Mouse (Mus musculus) midbrain, embryonic 10.5 days (tissue): ENCODE data around the gene Flt3l. TPM values are rescaled to one million over a fixed set of nuclear protein-coding genes. Genes with fewer than 3 reads are reported as not detected.
"Not testable (repeated sequence)": the region's sequence is repeated elsewhere in the genome, so short reads cannot be mapped to it uniquely, and the experiment has no call there.

Experiments used
- DNase-seq: peaks from one replicate; pipeline ENCODE4 v3.0.0-alpha.2; 2017; ENCODE audit warnings: low spot score
- H3K27ac ChIP-seq: fragments of 300-500 bp; sonication (generic); replicated peaks from 2 replicates; pipeline ENCODE4 v1.5.1; 2016; ENCODE audit warnings: mild to moderate bottlenecking
- H3K27me3 ChIP-seq: fragments of 300-500 bp; sonication (generic); 2 replicates; pipeline ENCODE4 v1.6.1; 2016; ENCODE audit warnings: low read depth, mild to moderate bottlenecking; ENCODE audit not compliant: poor library complexity, severe bottlenecking
- H3K36me3 ChIP-seq: fragments of 300-500 bp; sonication (generic); 2 replicates; pipeline ENCODE4 v1.6.1; 2016; ENCODE audit warnings: mild to moderate bottlenecking, moderate library complexity
- H3K4me1 ChIP-seq: fragments of 300-500 bp; sonication (generic); 2 replicates; pipeline ENCODE4 v1.6.1; 2016
- H3K4me3 ChIP-seq: fragments of 300-500 bp; sonication (generic); 2 replicates; pipeline ENCODE4 v1.5.1; 2016; ENCODE audit warnings: mild to moderate bottlenecking, moderate library complexity
- H3K9me3 ChIP-seq: fragments of 300-500 bp; sonication (generic); replicated peaks from 2 replicates; pipeline ENCODE4 v1.6.1; 2016; ENCODE audit warnings: mild to moderate bottlenecking
- WGBS: fragments of 180-500 bp; shearing (Covaris S2); methylation state at CpG from one replicate; pipeline ENCODE4 v1.1.7; 2016; 5-methylcytosine and 5-hydroxymethylcytosine counted together
- polyA plus RNA-seq: library from polyadenylated mRNA; unstranded; fragments of >200 nt; fragmentation: Nextera tagmentation; extraction: Ambion mirVana; gene quantifications from 2 replicates; pipeline ENCODE4 v1.2.1, GENCODE M21; 2016

Gene Flt3l
- polyA plus RNA-seq, 1 experiment from 2014 or later = 1.1 TPM

DNA sequence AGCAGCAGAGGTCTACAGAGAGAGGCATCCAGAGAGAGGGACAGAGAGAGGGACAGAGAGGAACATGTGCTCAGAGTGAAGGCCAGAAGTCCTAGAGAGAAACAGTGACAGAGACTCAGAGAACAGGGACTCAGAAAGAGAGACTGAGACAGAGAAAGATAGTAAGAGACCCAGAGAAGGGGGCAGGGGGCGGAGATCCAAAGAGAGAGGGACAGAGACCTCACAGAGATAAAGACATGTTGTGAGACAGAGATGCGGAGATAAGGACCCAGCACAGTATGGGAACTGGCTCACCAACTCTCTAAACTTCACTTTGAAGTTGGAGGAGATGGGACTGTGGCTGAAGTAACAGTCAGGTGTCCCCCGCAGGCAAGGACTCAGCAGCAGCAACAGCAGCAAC lies 862 bp downstream of the Flt3l start:
- no peaks in the 10 kb centered on the region for H3K36me3 ChIP-seq
- 85% methylated on average over 3 of the region's 3 CpGs for WGBS
- no peaks in the 10 kb centered on the region for H3K9me3 ChIP-seq
- peak overlapping the region; percentile 74 for H3K27ac ChIP-seq
- H3K27me3 ChIP-seq = peaks cover 35% of the 10 kb centered on the region
- H3K4me3 ChIP-seq = peak overlapping the region; percentile 66
- peaks cover 23% of the 10 kb centered on the region for H3K4me1 ChIP-seq
- no peak for DNase-seq

DNA sequence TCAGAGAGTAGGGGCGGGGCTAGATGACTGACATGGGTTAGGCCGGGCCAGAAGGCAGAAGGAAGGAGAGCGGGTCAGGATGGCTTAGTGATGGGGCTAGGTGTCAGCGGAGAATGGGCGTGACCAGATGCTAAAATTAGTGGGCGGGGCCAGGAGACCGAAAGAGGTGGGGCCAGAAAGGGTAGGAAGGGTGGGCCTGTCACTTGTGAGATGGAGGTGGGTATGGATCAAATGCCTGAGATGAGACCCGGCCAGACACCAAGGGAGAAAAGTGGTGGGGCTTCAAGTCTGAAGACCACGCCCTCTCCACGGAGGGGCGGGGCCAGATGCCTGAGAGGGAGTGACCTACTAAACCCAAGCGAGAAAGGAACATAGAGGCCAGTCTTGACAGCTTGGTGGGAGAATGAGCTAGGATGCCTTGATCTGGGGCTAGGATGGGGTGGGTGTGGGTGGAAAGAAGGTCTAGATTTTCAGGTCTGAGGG lies 1.6 kb downstream of the Flt3l start:
- Histone ChIP-seq H3K27ac (no peak overlapping the region), H3K9me3 (no peaks in the 10 kb centered on the region), H3K36me3 (no peaks in the 10 kb centered on the region), H3K4me3 (peak overlapping the region; percentile 66; the same call in 1 of the 2 replicates), H3K4me1 (peaks cover 29% of the 10 kb centered on the region), H3K27me3 (peaks cover 35% of the 10 kb centered on the region)
- 6% methylated on average over 12 of the region's 12 CpGs for WGBS
- no peak for DNase-seq

DNA sequence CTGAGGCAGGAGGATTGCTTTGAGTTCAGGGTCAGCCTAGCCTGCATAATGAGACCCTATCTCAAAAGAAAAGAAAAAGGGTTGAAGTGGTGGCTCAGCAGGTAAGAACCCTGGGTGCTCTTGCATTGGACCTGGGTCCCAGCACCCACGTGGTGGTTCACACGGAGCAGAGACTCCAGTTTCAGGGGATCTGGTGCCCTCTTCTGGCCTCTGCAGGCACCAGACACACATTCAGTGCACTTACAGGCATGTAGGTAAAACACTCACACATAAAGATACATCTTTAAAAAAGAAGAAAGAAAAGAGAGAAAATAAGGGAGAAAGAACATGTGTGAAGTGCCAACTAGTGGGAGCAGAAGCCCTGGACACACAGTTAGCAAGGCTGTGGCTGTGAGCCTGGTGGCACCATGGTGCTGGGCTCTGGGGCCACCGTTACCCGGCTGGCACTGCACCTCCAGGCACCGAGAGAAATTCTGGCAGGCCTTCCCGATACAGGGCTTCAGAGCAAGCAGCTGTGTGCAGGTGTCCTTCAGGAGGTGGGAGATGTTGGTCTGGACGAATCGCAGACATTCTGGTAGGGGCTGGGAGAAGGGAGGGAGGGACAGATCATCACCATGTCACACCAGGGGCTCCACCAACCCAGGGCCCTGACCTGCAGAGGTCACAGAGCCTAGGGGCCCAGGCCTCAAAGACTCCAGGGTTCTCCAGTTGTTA lies 2.6 kb downstream of the Flt3l start:
- Histone ChIP-seq H3K4me3 (no peak overlapping the region; the same call in 1 of the 2 replicates), H3K4me1 (peaks cover 33% of the 10 kb centered on the region), H3K9me3 (no peaks in the 10 kb centered on the region), H3K27ac (no peak overlapping the region), H3K36me3 (no peaks in the 10 kb centered on the region), H3K27me3 (peaks cover 35% of the 10 kb centered on the region)
- no peak for DNase-seq
- WGBS = 79% methylated on average over 8 of the region's 8 CpGs

- Histone ChIP-seq H3K4me1 (peaks cover 42% of the 10 kb centered on the region), H3K27ac (peak overlapping the region; percentile 50; the same call in 1 of the 2 replicates), H3K27me3 (peaks cover 23% of the 10 kb centered on the region), H3K4me3 (no peak overlapping the region), H3K36me3 (peaks cover 11% of the 10 kb centered on the region), H3K9me3 (no peaks in the 10 kb centered on the region)
- DNase-seq = no peak
- WGBS = 76% methylated on average over 11 of the region's 11 CpGs
Observed at GRCm38 (mm10) chr7:45131850-45132249, 4.4 kb downstream of the Flt3l start.

GRCm38 (mm10) chr7:45129776-45130512 lies 6.3 kb downstream of the Flt3l start:
- H3K4me1 ChIP-seq = peaks cover 52% of the 10 kb centered on the region

DNA sequence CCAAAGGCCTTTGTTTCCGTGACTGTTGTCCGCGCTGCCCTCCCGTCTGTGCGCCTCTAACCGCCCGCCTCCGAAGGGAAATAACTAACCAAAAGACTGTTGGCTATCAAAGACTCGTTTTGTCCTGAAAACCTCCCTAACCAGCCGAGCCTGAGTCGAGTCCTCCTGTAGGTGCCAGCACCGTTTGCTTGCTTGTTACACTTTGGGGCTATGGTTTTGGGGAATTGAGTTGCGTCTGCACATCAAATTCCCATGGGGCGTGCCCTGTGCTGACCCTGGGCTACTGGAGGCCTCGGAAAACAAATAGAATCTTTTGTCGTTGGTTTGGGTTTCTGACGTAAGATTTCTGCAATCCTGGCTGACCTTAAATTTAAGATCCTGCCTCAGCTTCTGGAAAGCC lies 6.9 kb downstream of the Flt3l start:
- WGBS = under 1% methylated on average over 17 of the region's 17 CpGs
- Histone ChIP-seq H3K36me3 (peaks cover 35% of the 10 kb centered on the region), H3K27me3 (peaks cover under 1% of the 10 kb centered on the region; the same call in 1 of the 2 replicates), H3K27ac (peak overlapping the region; percentile 100), H3K9me3 (no peaks in the 10 kb centered on the region), H3K4me3 (peak overlapping the region; percentile 95), H3K4me1 (peaks cover 53% of the 10 kb centered on the region)
- DNase-seq = no peak

More at GRCm38 (mm10) chr7:45129776-45130512, 6.3 kb downstream of the Flt3l start:
- H3K4me3 ChIP-seq = peak overlapping the region; percentile 95
- WGBS = 55% methylated on average over 15 of the region's 15 CpGs
- peaks cover 30% of the 10 kb centered on the region for H3K36me3 ChIP-seq
- H3K27me3 ChIP-seq = peaks cover 7% of the 10 kb centered on the region
- DNase-seq = no peak
- H3K9me3 ChIP-seq = no peaks in the 10 kb centered on the region
- peak overlapping the region; percentile 100 for H3K27ac ChIP-seq

DNA sequence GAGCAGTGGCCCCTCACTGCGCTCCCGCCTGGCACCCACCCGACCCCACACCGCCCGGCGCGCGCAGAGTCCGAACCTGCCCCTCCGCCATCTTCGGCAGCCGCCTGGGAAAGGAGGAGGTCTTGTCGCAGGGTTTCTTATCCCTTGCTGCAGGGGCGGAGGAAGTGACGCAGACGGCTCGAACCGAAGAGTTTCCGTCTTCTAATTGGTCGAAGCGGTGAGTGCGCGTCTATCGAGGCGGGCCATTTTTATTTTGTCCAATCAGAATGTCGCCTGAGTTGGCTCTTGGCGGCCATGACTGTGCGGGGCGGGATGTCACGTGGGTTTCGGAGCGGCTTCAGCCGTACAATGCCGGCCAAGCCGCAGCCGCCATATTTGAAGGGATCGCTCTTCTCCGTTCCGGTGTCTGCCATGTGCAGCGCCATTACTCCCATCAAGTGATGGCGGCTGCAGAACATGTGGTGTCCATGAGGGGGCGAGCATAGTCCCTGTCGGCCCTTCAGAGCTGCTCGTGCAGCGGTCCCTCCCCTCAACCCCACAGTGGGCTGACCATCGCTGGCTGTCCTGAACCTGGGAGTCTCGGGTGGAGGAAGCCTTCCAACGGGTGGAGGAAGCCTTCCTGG lies 7.5 kb downstream of the Flt3l start, which contains the start of gene Rpl13a:
Gene Rpl13a, minus strand, starts transcription at position 138 of the 623 bp plus-strand sequence.
- peak; percentile 99 for DNase-seq
- Histone ChIP-seq H3K4me1 (peaks cover 49% of the 10 kb centered on the region), H3K36me3 (peaks cover 35% of the 10 kb centered on the region), H3K27me3 (no peaks in the 10 kb centered on the region), H3K4me3 (peak within 1 kb of the TSS; percentile 95), H3K27ac (peak within 1 kb of the TSS; percentile 100), H3K9me3 (no peaks in the 10 kb centered on the region)
- under 1% methylated on average over 48 of the region's 48 CpGs for WGBS

- Histone ChIP-seq H3K4me1 (peaks cover 57% of the 10 kb centered on the region), H3K9me3 (no peaks in the 10 kb centered on the region), H3K27ac (peak overlapping the region; percentile 100), H3K27me3 (no peaks in the 10 kb centered on the region), H3K36me3 (peaks cover 43% of the 10 kb centered on the region), H3K4me3 (peak overlapping the region; percentile 95)
- WGBS = under 1% methylated on average over 6 of the region's 6 CpGs
- DNase-seq = no peak
Observed at GRCm38 (mm10) chr7:45127700-45128224, 8.5 kb downstream of the Flt3l start.

DNA sequence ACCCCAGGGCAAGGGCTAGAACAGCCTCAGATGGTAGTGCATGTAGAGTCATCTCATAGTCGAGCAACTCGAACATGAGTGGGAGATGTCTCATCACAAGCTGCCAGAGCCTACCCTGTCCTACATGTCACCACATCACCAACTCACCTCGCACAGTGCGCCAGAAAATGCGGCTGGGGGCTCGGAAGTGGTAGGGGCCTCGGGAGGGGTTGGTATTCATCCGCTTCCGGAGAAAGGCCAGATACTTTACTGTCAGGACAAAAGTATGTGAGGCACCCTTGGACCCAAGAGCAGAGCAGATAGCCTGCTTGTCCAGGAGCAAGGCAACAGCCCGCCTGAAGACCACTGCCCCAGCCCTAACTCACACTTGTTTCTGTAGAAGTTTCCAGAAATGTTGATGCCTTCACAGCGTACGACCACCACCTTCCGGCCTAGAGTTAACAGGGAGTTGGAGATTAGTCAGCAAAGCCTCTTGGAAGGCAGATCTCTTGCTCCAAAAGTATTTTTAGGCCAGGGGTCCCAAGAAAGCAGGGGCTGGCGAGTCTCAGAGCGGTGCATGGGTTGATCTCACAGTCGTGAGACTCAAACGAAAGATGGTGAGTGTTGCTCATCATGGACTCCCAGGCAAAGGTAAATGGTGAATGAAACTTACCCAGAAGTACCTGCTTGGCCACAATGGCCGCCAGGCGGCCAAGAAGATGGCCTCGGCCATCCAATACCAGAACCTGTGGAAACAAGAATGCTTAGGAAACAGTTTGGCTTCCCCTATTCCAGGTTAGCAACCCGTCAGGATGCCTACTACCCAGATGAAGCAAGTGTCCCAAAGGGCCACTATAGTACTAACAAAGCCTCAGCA lies 9.2 kb downstream of the Flt3l start:
- Histone ChIP-seq H3K9me3 (no peaks in the 10 kb centered on the region), H3K4me3 (peak overlapping the region; percentile 95), H3K36me3 (peaks cover 50% of the 10 kb centered on the region), H3K27me3 (no peaks in the 10 kb centered on the region), H3K4me1 (peaks cover 63% of the 10 kb centered on the region), H3K27ac (peak overlapping the region; percentile 100)
- WGBS = 53% methylated on average over 21 of the region's 21 CpGs
- no peak for DNase-seq

DNA sequence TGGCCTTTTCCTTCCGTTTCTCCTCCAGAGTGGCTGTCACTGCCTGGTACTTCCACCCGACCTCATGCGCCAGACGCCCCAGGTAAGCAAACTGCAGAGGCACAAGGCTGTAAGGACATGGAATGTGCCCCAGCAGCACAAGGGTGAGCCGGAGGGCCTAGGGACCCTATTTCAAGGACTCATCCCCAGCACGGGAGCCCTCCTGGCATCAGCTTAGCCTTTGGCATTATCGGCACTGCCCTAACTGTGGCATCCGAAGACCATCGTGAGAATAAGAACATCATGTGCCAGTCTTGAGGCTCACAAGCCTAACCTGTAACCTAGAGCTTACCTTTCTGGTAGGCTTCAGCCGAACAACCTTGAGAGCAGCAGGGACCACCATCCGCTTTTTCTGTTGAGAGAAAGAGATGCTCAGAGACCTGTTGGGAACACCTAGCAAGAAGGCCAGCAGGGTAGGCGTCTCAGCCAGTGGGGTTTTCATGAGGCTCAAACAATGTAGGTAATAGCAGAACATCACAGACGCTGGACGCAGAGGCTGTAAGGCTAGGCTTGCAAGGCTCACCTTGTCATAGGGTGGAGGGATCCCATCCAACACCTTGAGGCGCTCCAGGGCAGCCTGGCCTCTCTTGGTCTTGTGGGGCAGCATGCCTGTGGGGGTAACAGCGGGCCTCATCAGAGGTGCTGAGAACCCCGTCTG lies 9.9 kb downstream of the Flt3l start:
- WGBS = 82% methylated on average over 17 of the region's 17 CpGs

GRCm38 (mm10) chr7:45125649-45126048 lies 10.6 kb downstream of the Flt3l start:
- Histone ChIP-seq H3K4me1 (peaks cover 68% of the 10 kb centered on the region), H3K36me3 (peaks cover 64% of the 10 kb centered on the region), H3K4me3 (peak overlapping the region; percentile 95), H3K27ac (0 out of 2 replicates have a peak overlapping the region, but pooled peaks have one; percentile 95)
- WGBS = 55% methylated on average over 5 of the region's 5 CpGs
- H3K9me3 ChIP-seq, DNase-seq, H3K27me3 ChIP-seq: not testable (repeated sequence)

More for the DNA sequence above, 9.9 kb downstream of the Flt3l start:
- Histone ChIP-seq H3K27me3 (no peaks in the 10 kb centered on the region), H3K27ac (peak overlapping the region; percentile 100), H3K4me3 (peak overlapping the region; percentile 95), H3K9me3 (no peaks in the 10 kb centered on the region), H3K36me3 (peaks cover 57% of the 10 kb centered on the region), H3K4me1 (peaks cover 67% of the 10 kb centered on the region)
- no peak for DNase-seq
